Mouse (Mus musculus) embryonic facial prominence, embryonic 13.5 days (tissue): ENCODE data around the gene Ldlr. TPM values are rescaled to one million over a fixed set of nuclear protein-coding genes. Genes with fewer than 3 reads are reported as not detected.
"Not testable (repeated sequence)": the region's sequence is repeated elsewhere in the genome, so short reads cannot be mapped to it uniquely, and the experiment has no call there.

Experiments used
- ATAC-seq: fragments of 200-750 bp; cut with Nextera tagmentation; 2 replicates; pipeline ENCODE4 v1.8.0; 2017; ENCODE audit warnings: low read depth; ENCODE audit not compliant: insufficient number of reproducible peaks, insufficient read depth, low FRiP score, low TSS enrichment
- H3K27ac ChIP-seq: fragments of 300-500 bp; sonication (generic); 2 replicates; pipeline ENCODE4 v1.5.1; 2015; ENCODE audit warnings: moderate library complexity, mild to moderate bottlenecking, inconsistent platforms
- H3K27me3 ChIP-seq: fragments of 300-500 bp; sonication (generic); 2 replicates; pipeline ENCODE4 v1.6.1; 2015; ENCODE audit warnings: mild to moderate bottlenecking, inconsistent platforms
- H3K36me3 ChIP-seq: fragments of 300-500 bp; sonication (generic); 2 replicates; pipeline ENCODE4 v1.6.1; 2015; ENCODE audit warnings: mild to moderate bottlenecking, inconsistent platforms
- H3K4me1 ChIP-seq: fragments of 300-500 bp; sonication (generic); 2 replicates; pipeline ENCODE4 v1.6.1; 2015; ENCODE audit warnings: inconsistent platforms
- H3K4me2 ChIP-seq: fragments of 300-500 bp; sonication (generic); 2 replicates; pipeline ENCODE4 v1.6.1; 2015; ENCODE audit warnings: moderate library complexity, mild to moderate bottlenecking, inconsistent platforms
- H3K4me3 ChIP-seq: fragments of 300-500 bp; sonication (generic); 2 replicates; pipeline ENCODE4 v1.5.1; 2015; ENCODE audit warnings: mild to moderate bottlenecking, inconsistent platforms
- H3K9ac ChIP-seq: fragments of 300-500 bp; sonication (generic); 2 replicates; pipeline ENCODE4 v1.6.1; 2015; ENCODE audit warnings: mild to moderate bottlenecking, inconsistent platforms
- H3K9me3 ChIP-seq: fragments of 300-500 bp; sonication (generic); 2 replicates; pipeline ENCODE4 v1.6.1; 2016; ENCODE audit warnings: inconsistent platforms
- whole genome bisulfite sequencing: fragments of 180-500 bp; shearing (Covaris S2); methylation state at CpG from one replicate; pipeline ENCODE4 v1.1.7; 2015; ENCODE audit warnings: mixed read lengths; 5-methylcytosine and 5-hydroxymethylcytosine counted together
- polyA plus RNA-seq: library from polyadenylated mRNA; unstranded; fragments of >200 nt; fragmentation: Nextera tagmentation; extraction: Ambion mirVana; gene quantifications from 2 replicates; pipeline ENCODE4 v1.2.1, GENCODE M21; 2015

The Ldlr gene
- polyA plus RNA-seq, 1 experiment from 2014 or later = 37.3 TPM

DNA sequence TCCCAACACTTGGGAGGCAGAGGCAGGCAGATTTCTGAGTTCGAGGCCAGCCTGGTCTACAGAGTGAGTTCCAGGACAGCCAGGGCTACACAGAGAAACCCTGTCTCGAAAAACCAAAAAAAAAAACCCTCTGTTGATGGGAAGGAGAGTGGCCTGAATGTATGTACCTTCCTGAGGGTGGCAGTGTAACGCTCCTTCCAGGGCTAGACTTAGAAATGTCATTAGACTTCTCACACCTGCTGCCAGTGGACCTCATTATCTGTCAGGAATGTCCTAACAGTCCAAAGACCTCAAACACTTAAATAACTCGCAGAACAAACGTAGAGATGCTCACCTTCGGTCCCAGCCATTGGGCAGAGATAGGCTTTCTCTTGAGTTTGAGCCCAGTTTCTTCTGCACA is 24.0 kb upstream of the Ldlr start:
- H3K4me2 ChIP-seq, H3K4me1 ChIP-seq, H3K4me3 ChIP-seq, H3K9ac ChIP-seq, H3K9me3 ChIP-seq, ATAC-seq, H3K27ac ChIP-seq, H3K27me3 ChIP-seq: not testable (repeated sequence)
- H3K36me3 ChIP-seq = peaks cover 92% of the 10 kb centered on the region
- 85% methylated on average over 6 of the region's 6 CpGs for WGBS

GRCm38 (mm10) chr9:21701091-21701490 is 22.2 kb upstream of the Ldlr start:
- 92% methylated on average over 14 of the region's 14 CpGs for WGBS
- no peaks in the 10 kb centered on the region for H3K27me3 ChIP-seq
- no peak for ATAC-seq
- peaks cover 94% of the 10 kb centered on the region for H3K36me3 ChIP-seq
- H3K9ac ChIP-seq = no peak overlapping the region
- no peak overlapping the region for H3K4me3 ChIP-seq
- no peak overlapping the region for H3K4me2 ChIP-seq
- H3K4me1 ChIP-seq = no peaks in the 10 kb centered on the region
- H3K27ac ChIP-seq = no peak overlapping the region
- no peaks in the 10 kb centered on the region for H3K9me3 ChIP-seq

DNA sequence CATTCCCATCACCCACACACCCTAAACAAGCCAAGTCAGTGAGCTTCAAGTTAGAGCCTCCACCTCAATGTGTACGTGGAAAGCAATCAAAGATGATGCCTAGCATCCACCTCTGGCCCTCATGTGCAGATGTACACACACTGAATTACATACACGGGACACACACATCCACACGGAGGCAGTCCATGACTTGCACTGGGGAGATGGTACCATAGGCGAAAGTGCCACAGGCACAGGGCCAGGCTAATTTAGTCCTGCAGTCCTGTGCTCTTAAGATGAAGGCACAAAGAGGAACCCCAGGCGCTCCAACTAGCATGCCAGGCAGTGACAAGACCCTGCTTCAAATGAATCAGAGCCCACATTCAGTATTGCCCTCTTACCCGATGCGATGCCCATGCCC is 19.8 kb upstream of the Ldlr start:
- WGBS = 93% methylated on average over 7 of the region's 7 CpGs
- peaks cover 98% of the 10 kb centered on the region for H3K36me3 ChIP-seq
- ATAC-seq = no peak

GRCm38 (mm10) chr9:21706085-21706484 is 17.2 kb upstream of the Ldlr start:
- ATAC-seq = no peak
- no peaks in the 10 kb centered on the region; the same call in 1 of the 2 replicates for H3K9me3 ChIP-seq
- H3K36me3 ChIP-seq = peaks cover 86% of the 10 kb centered on the region
- H3K9ac ChIP-seq = no peak overlapping the region
- no peak overlapping the region for H3K4me3 ChIP-seq
- 84% methylated on average over 4 of the region's 4 CpGs for WGBS
- no peaks in the 10 kb centered on the region for H3K4me1 ChIP-seq
- no peak overlapping the region for H3K27ac ChIP-seq
- H3K27me3 ChIP-seq = no peaks in the 10 kb centered on the region
- no peak overlapping the region for H3K4me2 ChIP-seq

More for the DNA sequence above, 19.8 kb upstream of the Ldlr start:
- Histone ChIP-seq H3K27me3 (no peaks in the 10 kb centered on the region), H3K4me3 (no peak overlapping the region), H3K4me1 (no peaks in the 10 kb centered on the region), H3K4me2 (no peak overlapping the region), H3K27ac (no peak overlapping the region), H3K9ac (no peak overlapping the region), H3K9me3 (no peaks in the 10 kb centered on the region; the same call in 1 of the 2 replicates)

DNA sequence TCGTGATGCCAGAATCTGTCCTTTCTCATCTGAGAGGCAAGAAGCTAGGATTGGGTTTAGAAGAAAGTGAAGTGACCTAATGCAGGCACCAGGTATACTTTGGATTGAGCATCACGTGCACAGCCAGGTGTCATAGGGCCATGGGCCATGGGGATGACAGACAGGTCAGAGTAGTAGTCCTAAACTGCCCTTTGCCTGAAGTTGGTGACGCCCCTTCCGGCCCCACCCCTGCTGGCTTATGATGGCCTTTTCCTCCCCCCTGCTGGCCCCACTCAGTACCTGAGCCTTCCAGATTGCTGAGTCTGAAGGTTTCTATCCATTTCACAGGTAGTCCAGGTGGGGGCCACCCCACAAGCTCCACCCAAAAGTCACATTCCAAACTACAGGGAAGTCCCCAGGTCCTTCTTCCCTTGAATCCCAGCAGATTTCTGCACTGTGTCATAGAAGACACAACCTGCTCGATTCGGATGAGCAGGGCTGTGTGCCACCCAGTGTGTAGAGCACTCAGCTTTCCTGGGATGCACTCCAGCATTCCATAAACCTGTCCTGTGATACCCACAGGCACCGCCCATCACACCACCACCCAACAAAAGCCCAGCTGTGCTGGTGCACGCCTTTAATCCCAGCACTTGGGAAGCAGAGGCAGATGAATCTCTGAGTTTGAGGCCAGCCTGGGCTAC is 16.6 kb upstream of the Ldlr start:
- no peak for ATAC-seq
- 91% methylated on average over 8 of the region's 8 CpGs for WGBS
- Histone ChIP-seq H3K4me1 (no peaks in the 10 kb centered on the region), H3K27me3 (no peaks in the 10 kb centered on the region), H3K27ac (no peak overlapping the region), H3K4me3 (no peak overlapping the region), H3K4me2 (no peak overlapping the region), H3K36me3 (peaks cover 79% of the 10 kb centered on the region), H3K9ac (no peak overlapping the region), H3K9me3 (no peaks in the 10 kb centered on the region; the same call in 1 of the 2 replicates)

DNA sequence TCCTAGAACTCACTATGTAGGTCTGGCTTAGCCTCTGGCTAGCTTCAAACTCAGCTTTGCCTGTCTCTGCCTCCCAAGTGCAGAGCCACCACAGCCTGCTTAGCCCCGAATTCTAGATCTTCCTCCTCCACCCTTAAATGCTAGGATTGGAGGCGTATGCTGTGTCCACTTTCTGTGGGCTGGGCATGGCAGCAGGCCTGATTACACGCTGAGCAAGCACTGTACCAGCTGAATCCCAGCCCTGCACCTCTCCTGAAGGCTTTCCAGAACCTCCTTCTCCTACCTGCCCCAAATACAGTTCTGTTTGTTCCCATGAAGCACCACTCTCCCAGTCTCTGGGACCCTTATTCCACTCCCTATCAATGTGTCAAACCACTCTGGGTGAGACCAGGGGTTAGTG is 13.9 kb upstream of the Ldlr start:
- H3K36me3 ChIP-seq = peaks cover 53% of the 10 kb centered on the region
- no peak overlapping the region for H3K4me3 ChIP-seq
- H3K4me2 ChIP-seq = no peak overlapping the region
- no peak for ATAC-seq
- no peak overlapping the region for H3K27ac ChIP-seq
- no peak overlapping the region for H3K9ac ChIP-seq
- no peaks in the 10 kb centered on the region; the same call in 1 of the 2 replicates for H3K9me3 ChIP-seq
- H3K27me3 ChIP-seq = no peaks in the 10 kb centered on the region
- H3K4me1 ChIP-seq = no peaks in the 10 kb centered on the region
- WGBS = 92% methylated on average over 3 of the region's 3 CpGs

- Histone ChIP-seq H3K9ac (no peak overlapping the region), H3K27ac (no peak overlapping the region), H3K4me2 (no peak overlapping the region), H3K36me3 (no peaks in the 10 kb centered on the region), H3K4me1 (0 out of 2 replicates have a peak, but pooled peaks cover 2% of the 10 kb centered on the region), H3K9me3 (no peaks in the 10 kb centered on the region), H3K27me3 (no peaks in the 10 kb centered on the region), H3K4me3 (no peak overlapping the region)
- 57% methylated on average over 4 of the region's 4 CpGs for WGBS
- ATAC-seq = no peak
These were observed 8.0 kb upstream of the Ldlr start for GRCm38 (mm10) chr9:21715298-21715697.

GRCm38 (mm10) chr9:21717015-21717414 is 6.3 kb upstream of the Ldlr start:
- H3K27me3 ChIP-seq = no peaks in the 10 kb centered on the region
- 88% methylated on average over 2 of the region's 2 CpGs for WGBS
- no peak for ATAC-seq

DNA sequence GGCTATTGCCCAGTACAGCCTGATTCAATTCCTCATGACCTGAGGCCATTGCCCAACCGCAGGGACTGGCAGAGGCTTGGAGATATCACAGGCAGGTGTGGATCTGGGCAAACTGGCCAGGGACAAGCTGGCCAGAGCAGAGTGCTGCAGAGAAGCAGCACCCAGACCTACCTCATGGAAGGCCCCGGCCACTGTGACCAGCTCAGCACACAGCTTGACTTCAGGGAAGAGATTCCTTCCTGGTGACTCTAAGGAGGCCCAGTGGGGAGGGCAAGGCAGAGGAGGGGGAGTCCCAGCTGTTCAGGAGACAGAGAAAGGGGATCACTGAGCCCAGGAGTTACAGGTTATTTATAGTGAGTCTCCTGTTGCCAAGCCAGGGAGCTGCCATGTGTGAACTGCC is 2.2 kb upstream of the Ldlr start:
- H3K9me3 ChIP-seq = no peaks in the 10 kb centered on the region
- H3K27me3 ChIP-seq = no peaks in the 10 kb centered on the region
- peaks cover 19% of the 10 kb centered on the region for H3K4me1 ChIP-seq
- no peak overlapping the region for H3K4me3 ChIP-seq
- 71% methylated on average over 2 of the region's 2 CpGs for WGBS
- peaks cover 10% of the 10 kb centered on the region; the same call in 1 of the 2 replicates for H3K36me3 ChIP-seq
- no peak overlapping the region for H3K27ac ChIP-seq
- no peak overlapping the region for H3K9ac ChIP-seq
- ATAC-seq = no peak
- H3K4me2 ChIP-seq = no peak overlapping the region

More at GRCm38 (mm10) chr9:21717015-21717414, 6.3 kb upstream of the Ldlr start:
- H3K9ac ChIP-seq = no peak overlapping the region
- H3K4me1 ChIP-seq = 0 out of 2 replicates have a peak, but pooled peaks cover 2% of the 10 kb centered on the region
- H3K4me3 ChIP-seq = no peak overlapping the region
- no peaks in the 10 kb centered on the region for H3K36me3 ChIP-seq
- H3K9me3 ChIP-seq = no peaks in the 10 kb centered on the region
- no peak overlapping the region for H3K27ac ChIP-seq
- H3K4me2 ChIP-seq = no peak overlapping the region

DNA sequence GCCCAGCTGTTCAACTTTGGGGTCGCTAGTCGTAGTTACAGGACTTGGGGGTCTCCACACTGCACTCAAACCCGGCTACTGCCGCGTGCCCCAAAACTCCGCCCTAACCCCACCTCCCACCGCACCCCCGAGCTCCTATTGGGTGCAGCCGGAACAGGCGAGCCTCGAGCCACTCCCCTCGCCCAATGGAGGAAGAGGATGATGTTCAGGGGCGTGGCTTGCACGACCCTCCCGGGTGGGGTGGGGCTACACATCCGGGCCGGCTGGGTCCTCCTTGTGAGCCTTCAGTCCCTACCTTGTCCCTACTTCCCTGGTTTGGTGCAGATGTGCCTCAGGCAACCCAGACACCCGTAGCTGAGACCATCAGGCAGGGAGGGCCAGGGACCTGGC is 859 bp downstream of the Ldlr start:
- peak; percentile 94 for ATAC-seq
- Histone ChIP-seq H3K9me3 (no peaks in the 10 kb centered on the region), H3K36me3 (peaks cover 33% of the 10 kb centered on the region), H3K27ac (peak overlapping the region; percentile 97), H3K4me1 (peaks cover 33% of the 10 kb centered on the region), H3K27me3 (no peaks in the 10 kb centered on the region), H3K9ac (peak overlapping the region; percentile 81), H3K4me2 (peak overlapping the region; percentile 81), H3K4me3 (peak overlapping the region; percentile 74)
- under 1% methylated on average over 18 of the region's 18 CpGs for WGBS

DNA sequence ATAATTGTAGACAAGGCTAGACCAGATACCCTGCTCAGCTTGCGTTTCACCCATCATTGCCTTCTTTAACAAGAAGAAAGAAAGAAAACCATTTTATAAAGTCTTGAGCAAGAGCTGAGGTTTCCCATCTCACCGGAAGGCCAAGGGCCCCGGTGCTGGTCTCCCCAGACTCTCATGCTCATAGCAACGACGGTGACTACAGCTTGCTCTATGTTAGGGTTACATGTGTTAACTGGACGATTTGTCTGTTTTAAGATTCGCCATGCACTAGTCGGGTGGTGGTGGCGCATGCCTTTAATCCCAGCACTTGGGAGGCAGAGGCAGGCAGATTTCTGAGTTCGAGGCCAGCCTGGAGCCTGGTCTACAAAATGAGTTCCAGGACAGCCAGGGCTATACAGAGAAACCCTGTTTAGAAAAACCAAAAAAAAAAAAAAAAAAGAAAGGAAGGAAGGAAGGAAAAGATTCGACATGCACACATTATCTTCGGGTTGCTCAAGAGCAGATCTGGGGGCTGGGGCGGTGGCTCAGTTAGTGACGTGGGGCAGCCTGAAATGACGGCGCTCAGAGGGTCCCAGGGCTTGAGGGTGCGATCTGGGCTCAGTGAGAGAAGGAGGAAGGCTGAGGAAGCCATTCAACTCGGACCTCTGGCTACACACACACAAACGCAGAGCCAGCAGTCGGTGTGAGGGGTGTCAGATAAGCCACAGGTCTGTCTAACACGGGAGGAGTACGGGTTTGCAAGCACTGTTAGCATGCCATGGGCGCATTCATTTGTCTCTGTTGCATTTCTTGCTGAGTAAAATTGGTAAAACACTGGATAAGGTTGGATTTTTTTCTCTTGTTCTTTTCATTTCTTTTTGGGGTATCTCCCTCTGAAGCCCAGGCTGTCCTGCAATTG is 2.2 kb downstream of the Ldlr start:
- no peak for ATAC-seq
- H3K4me3 ChIP-seq = peak overlapping the region; percentile 74
- 84% methylated on average over 23 of the region's 23 CpGs for WGBS
- peak overlapping the region; percentile 81; the same call in 1 of the 2 replicates for H3K9ac ChIP-seq
- H3K36me3 ChIP-seq = peaks cover 40% of the 10 kb centered on the region
- H3K27ac ChIP-seq = peak overlapping the region; percentile 97; the same call in 1 of the 2 replicates
- H3K4me2 ChIP-seq = peak overlapping the region; percentile 81
- H3K4me1 ChIP-seq = peaks cover 36% of the 10 kb centered on the region
- no peaks in the 10 kb centered on the region for H3K9me3 ChIP-seq
- H3K27me3 ChIP-seq = no peaks in the 10 kb centered on the region
